Mouse (Mus musculus) liver, embryonic 11.5 days (tissue): ENCODE results near the gene Kdm2a. TPM values are rescaled to one million over a fixed set of nuclear protein-coding genes. Genes with fewer than 3 reads are reported as not detected.

Experiments
- ATAC-seq: fragments of 200-750 bp; cut with Nextera tagmentation; replicated peaks from 2 replicates; pipeline ENCODE4 v1.8.0; 2017; ENCODE audit warnings: moderate number of reproducible peaks, mild to moderate bottlenecking, moderate TSS enrichment, moderate library complexity; ENCODE audit not compliant: low FRiP score
- DNase-seq: peaks from one replicate; pipeline ENCODE4 v3.0.0-alpha.2; 2017; ENCODE audit warnings: low spot score
- H3K27ac ChIP-seq: fragments of 300-500 bp; sonication (generic); 2 replicates; pipeline ENCODE4 v1.5.1; 2014; ENCODE audit warnings: mild to moderate bottlenecking, low read depth, low read length, control low read depth
- H3K27me3 ChIP-seq: fragments of 300-500 bp; sonication (generic); replicated peaks from 2 replicates; pipeline ENCODE4 v1.6.1; 2014; ENCODE audit warnings: low read length, mixed read lengths; ENCODE audit not compliant: control insufficient read depth, insufficient read depth
- H3K36me3 ChIP-seq: fragments of 300-500 bp; sonication (generic); 2 replicates; pipeline ENCODE4 v1.6.1; 2014; ENCODE audit warnings: mild to moderate bottlenecking, low read length, moderate library complexity, mixed read lengths; ENCODE audit not compliant: control insufficient read depth, insufficient read depth
- H3K4me1 ChIP-seq: fragments of 300-500 bp; sonication (generic); replicated peaks from 2 replicates; pipeline ENCODE4 v1.6.1; 2014; ENCODE audit warnings: low read length, mixed read lengths; ENCODE audit not compliant: control insufficient read depth, insufficient read depth
- H3K4me2 ChIP-seq: fragments of 300-500 bp; sonication (generic); 2 replicates; pipeline ENCODE4 v1.6.1; 2014; ENCODE audit warnings: mild to moderate bottlenecking, control low read depth, moderate library complexity
- H3K4me3 ChIP-seq: fragments of 300-500 bp; sonication (generic); 2 replicates; pipeline ENCODE4 v1.5.1; 2014; ENCODE audit warnings: low read depth, low read length, control low read depth
- H3K9ac ChIP-seq: fragments of 300-500 bp; sonication (generic); 2 replicates; pipeline ENCODE4 v1.6.1; 2014; ENCODE audit warnings: low read depth, low read length, control low read depth
- H3K9me3 ChIP-seq: fragments of 300-500 bp; sonication (generic); 2 replicates; pipeline ENCODE4 v1.6.1; 2016; ENCODE audit warnings: low read length, inconsistent platforms, mixed read lengths; ENCODE audit not compliant: control insufficient read depth
- WGBS: fragments of 180-500 bp; shearing (Covaris S2); extraction: QIAGEN DNeasy Blood & Tissue Kit; methylation state at CpG from one replicate; pipeline ENCODE4 v1.1.7; 2014; 5-methylcytosine and 5-hydroxymethylcytosine counted together
- polyA plus RNA-seq: library from polyadenylated mRNA; unstranded; fragments of >200 nt; fragmentation: Nextera tagmentation; extraction: Ambion mirVana; gene quantifications from 2 replicates; pipeline ENCODE4 v1.2.1, GENCODE M21; 2014

The Kdm2a gene
- polyA plus RNA-seq, 1 experiment from 2014 or later = 40.2 TPM

GRCm38 (mm10) chr19:4331273-4331672 is 66.8 kb downstream of the Kdm2a start:
- no peak for DNase-seq
- Histone ChIP-seq H3K4me1 (peaks cover 21% of the 10 kb centered on the region), H3K4me3 (no peak overlapping the region), H3K27ac (no peak overlapping the region), H3K4me2 (no peak overlapping the region), H3K27me3 (no peaks in the 10 kb centered on the region), H3K9me3 (no peaks in the 10 kb centered on the region), H3K9ac (no peak overlapping the region), H3K36me3 (peaks cover 29% of the 10 kb centered on the region)
- WGBS = 73% methylated on average over 3 of the region's 3 CpGs
- ATAC-seq = no peak

GRCm38 (mm10) chr19:4330603-4331002 is 67.5 kb downstream of the Kdm2a start:
- no peak overlapping the region for H3K27ac ChIP-seq
- WGBS = 74% methylated on average over 2 of the region's 2 CpGs
- H3K9ac ChIP-seq = no peak overlapping the region
- no peaks in the 10 kb centered on the region for H3K9me3 ChIP-seq
- H3K4me1 ChIP-seq = peaks cover 21% of the 10 kb centered on the region
- no peak overlapping the region for H3K4me2 ChIP-seq
- peaks cover 35% of the 10 kb centered on the region for H3K36me3 ChIP-seq
- DNase-seq (no peak), ATAC-seq (no peak)
- no peak overlapping the region for H3K4me3 ChIP-seq
- H3K27me3 ChIP-seq = no peaks in the 10 kb centered on the region

- no peak overlapping the region for H3K4me2 ChIP-seq
- H3K4me1 ChIP-seq = peaks cover 12% of the 10 kb centered on the region
- no peak overlapping the region for H3K4me3 ChIP-seq
- no peaks in the 10 kb centered on the region for H3K9me3 ChIP-seq
- H3K27ac ChIP-seq = no peak overlapping the region
- DNase-seq (no peak), ATAC-seq (no peak)
- H3K36me3 ChIP-seq = peaks cover 46% of the 10 kb centered on the region
- WGBS = 93% methylated on average over 8 of the region's 8 CpGs
- H3K27me3 ChIP-seq = no peaks in the 10 kb centered on the region
- no peak overlapping the region for H3K9ac ChIP-seq
Observed at GRCm38 (mm10) chr19:4328737-4329304, 69.3 kb downstream of the Kdm2a start.

- DNase-seq = no peak
- H3K27ac ChIP-seq = no peak overlapping the region
- ATAC-seq = no peak
- no peaks in the 10 kb centered on the region for H3K27me3 ChIP-seq
- H3K4me3 ChIP-seq = no peak overlapping the region
- H3K4me2 ChIP-seq = no peak overlapping the region
- H3K36me3 ChIP-seq = peaks cover 55% of the 10 kb centered on the region
- H3K9ac ChIP-seq = no peak overlapping the region
- peaks cover 3% of the 10 kb centered on the region; the same call in 1 of the 2 replicates for H3K4me1 ChIP-seq
- 93% methylated on average over 1 of the region's 1 CpGs for WGBS
- no peaks in the 10 kb centered on the region for H3K9me3 ChIP-seq
Observed at GRCm38 (mm10) chr19:4326881-4327280, 71.2 kb downstream of the Kdm2a start.

GRCm38 (mm10) chr19:4326106-4326505 is 72.0 kb downstream of the Kdm2a start:
- Histone ChIP-seq H3K36me3 (peaks cover 60% of the 10 kb centered on the region), H3K27me3 (no peaks in the 10 kb centered on the region), H3K4me3 (no peak overlapping the region), H3K9ac (no peak overlapping the region), H3K27ac (no peak overlapping the region), H3K9me3 (no peaks in the 10 kb centered on the region), H3K4me2 (no peak overlapping the region), H3K4me1 (no peaks in the 10 kb centered on the region)
- 84% methylated on average over 3 of the region's 3 CpGs for WGBS
- DNase-seq = no peak
- no peak for ATAC-seq

- 87% methylated on average over 3 of the region's 3 CpGs for WGBS
- DNase-seq = no peak
Observed at GRCm38 (mm10) chr19:4322134-4322533, 76.0 kb downstream of the Kdm2a start.

GRCm38 (mm10) chr19:4321622-4322021 is 76.5 kb downstream of the Kdm2a start:
- DNase-seq (no peak), ATAC-seq (no peak)
- 100% methylated on average over 1 of the region's 1 CpGs for WGBS
- no peaks in the 10 kb centered on the region for H3K4me1 ChIP-seq
- H3K36me3 ChIP-seq = peaks cover 71% of the 10 kb centered on the region
- H3K27me3 ChIP-seq = no peaks in the 10 kb centered on the region
- H3K9me3 ChIP-seq = no peaks in the 10 kb centered on the region
- no peak overlapping the region for H3K9ac ChIP-seq
- no peak overlapping the region for H3K4me2 ChIP-seq
- H3K4me3 ChIP-seq = no peak overlapping the region
- H3K27ac ChIP-seq = no peak overlapping the region

More at GRCm38 (mm10) chr19:4322134-4322533, 76.0 kb downstream of the Kdm2a start:
- Histone ChIP-seq H3K4me2 (no peak overlapping the region), H3K36me3 (peaks cover 75% of the 10 kb centered on the region), H3K9me3 (no peaks in the 10 kb centered on the region), H3K27ac (no peak overlapping the region), H3K4me1 (no peaks in the 10 kb centered on the region), H3K27me3 (no peaks in the 10 kb centered on the region), H3K4me3 (no peak overlapping the region), H3K9ac (no peak overlapping the region)
- no peak for ATAC-seq

GRCm38 (mm10) chr19:4319272-4319671 is 78.8 kb downstream of the Kdm2a start:
- 91% methylated on average over 4 of the region's 4 CpGs for WGBS
- ATAC-seq = no peak

GRCm38 (mm10) chr19:4317181-4317580 is 80.9 kb downstream of the Kdm2a start:
- whole genome bisulfite sequencing = 89% methylated on average over 3 of the region's 3 CpGs
- no peak overlapping the region for H3K4me3 ChIP-seq
- H3K9me3 ChIP-seq = no peaks in the 10 kb centered on the region
- H3K27me3 ChIP-seq = no peaks in the 10 kb centered on the region
- no peaks in the 10 kb centered on the region for H3K4me1 ChIP-seq
- DNase-seq (no peak), ATAC-seq (no peak)
- H3K27ac ChIP-seq = no peak overlapping the region
- H3K36me3 ChIP-seq = peaks cover 44% of the 10 kb centered on the region
- H3K4me2 ChIP-seq = no peak overlapping the region
- H3K9ac ChIP-seq = no peak overlapping the region

More at GRCm38 (mm10) chr19:4319272-4319671, 78.8 kb downstream of the Kdm2a start:
- no peak overlapping the region for H3K4me2 ChIP-seq
- H3K27ac ChIP-seq = no peak overlapping the region
- no peaks in the 10 kb centered on the region for H3K27me3 ChIP-seq
- peaks cover 54% of the 10 kb centered on the region for H3K36me3 ChIP-seq
- H3K9ac ChIP-seq = no peak overlapping the region
- no peak for DNase-seq
- no peaks in the 10 kb centered on the region for H3K9me3 ChIP-seq
- no peak overlapping the region for H3K4me3 ChIP-seq
- H3K4me1 ChIP-seq = no peaks in the 10 kb centered on the region
